Mouse (Mus musculus) testis, postnatal 10 days (tissue): Measurements from ENCODE around the gene Pitpnc1.
"Not testable (repeated sequence)": the region's sequence is repeated elsewhere in the genome, so short reads cannot be mapped to it uniquely, and the experiment has no call there.

ENCODE experiments used
- DNase-seq: peaks from one replicate; pipeline ENCODE4 v3.0.0; 2021; ENCODE audit warnings: low spot score

The Pitpnc1 gene

DNA sequence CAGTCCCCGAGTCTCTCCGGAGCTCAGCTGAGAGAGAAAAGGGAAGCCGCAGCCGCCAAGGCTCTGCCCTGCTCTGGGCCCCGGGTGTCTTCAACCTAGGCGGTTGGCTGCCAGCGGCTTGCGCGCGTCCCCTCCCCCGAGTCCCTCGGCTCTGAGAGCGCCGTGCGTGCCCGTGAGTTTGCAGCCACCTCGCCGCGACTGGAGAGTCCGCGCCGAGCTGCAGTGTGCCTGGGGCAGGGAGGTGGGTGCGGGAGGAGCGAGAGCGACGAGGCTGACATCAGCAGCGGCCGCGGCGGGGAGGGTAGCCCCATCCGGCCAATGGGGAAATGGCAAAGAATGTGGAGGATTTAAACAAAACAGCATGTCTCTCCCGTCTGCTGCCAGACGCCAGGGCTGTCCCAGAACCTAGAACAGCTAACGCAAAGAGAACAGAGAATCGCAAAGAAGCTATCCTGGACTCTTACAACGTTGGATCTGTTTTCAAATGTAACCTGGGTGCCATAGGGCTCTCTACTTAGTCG is at the start of gene Pitpnc1:
Gene Pitpnc1 (minus strand): TSS at position 179 of the 521 bp plus-strand sequence.
- DNase-seq, result peak; percentile 80

DNA sequence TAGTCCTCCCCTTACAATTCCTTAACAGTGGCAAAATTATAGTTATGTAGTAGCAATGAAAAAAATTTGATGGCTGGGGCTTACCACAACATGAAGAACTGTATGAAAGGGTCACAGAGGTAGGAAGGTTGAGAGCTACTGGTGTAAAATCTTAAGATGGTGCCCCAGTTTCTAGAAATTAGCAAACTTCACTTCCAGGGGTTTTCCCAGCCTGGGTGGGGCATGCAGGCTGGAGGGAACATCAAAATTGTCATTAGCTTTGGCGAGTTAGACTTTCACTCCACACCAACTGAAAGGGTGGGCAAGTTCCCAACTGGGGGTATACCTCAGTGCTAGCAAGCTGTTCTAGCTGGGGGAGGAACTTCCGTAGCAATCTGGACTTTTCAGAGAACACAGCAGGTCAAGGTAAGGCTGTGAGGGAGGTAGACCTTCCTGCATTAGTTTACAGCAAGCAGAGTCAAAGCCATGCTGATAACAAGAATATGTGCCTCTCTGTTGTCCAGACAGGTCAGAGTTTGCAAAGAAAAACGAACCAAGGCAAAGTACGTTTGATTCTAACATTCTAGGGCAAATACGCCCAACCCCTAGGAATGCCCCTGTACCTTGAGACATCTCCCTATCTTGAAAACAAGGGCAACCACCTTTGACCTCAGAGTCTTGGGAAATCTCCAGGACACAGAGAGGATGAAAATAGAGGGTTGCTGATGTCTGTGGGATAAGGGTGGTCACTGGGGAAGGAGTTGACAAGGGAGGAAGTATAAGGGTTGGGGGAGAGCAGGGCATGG is 48.3 kb upstream of the Pitpnc1 start:
- DNase-seq, result peak; percentile 36

DNA sequence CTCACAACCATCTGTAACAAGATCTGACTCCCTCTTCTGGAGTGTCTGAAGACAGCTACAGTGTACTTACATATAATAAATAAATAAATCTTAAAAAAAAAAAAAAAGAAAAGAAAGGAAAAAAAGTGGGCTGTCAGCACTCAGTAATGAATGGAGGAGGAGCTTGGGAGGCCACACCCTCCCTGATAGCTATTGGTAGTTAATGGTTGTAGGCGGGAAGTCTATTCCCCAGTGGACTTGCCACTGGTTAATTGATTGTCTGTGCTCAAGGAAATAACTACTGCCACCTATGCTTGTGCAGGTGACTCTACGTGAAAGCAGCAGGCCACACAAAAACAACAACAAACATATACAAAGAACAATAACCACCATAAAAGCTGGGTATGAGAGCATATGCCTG is 45.9 kb upstream of the Pitpnc1 start:
- no peak for DNase-seq

DNA sequence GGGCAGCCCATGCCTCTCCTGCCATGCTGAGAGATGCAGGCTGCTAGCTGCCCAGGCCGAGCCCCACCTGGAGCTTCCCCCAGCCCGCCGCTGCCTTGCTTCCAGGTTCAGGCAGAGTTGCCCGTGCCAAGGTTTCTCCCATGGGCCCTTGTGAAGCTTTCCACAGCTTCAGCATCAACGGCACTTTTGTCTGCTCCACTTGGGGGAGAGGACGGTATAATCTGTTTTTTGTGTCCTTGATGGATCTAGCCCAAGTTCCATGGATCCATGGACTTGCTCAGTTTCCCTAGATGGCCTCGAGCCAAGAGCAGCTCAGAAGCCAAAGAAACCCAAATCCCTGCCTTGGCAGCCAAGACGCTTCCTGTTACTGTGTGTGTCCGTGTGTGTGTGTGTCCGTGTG is 42.5 kb upstream of the Pitpnc1 start:
- peak; percentile 53 for DNase-seq

DNA sequence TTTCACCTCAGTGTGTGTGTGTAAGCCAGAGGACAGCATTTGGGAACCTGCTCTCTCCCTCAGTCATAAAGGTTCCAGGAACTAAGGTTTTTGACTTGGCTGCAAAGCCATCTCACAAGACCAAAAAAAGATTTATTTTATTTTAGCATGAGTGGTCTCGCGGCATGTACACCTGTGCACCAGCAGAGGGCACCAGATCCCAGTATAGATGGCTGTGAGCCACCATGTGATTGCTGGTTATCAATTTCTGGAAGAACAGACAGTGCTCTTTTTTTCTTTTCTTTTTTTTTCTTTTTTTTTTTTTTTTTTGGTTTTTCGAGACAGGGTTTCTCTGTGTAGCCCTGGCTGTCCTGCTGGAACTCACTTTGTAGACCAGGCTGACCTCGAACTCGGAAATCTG is 41.5 kb upstream of the Pitpnc1 start:
- DNase-seq, result peak; percentile 87

DNA sequence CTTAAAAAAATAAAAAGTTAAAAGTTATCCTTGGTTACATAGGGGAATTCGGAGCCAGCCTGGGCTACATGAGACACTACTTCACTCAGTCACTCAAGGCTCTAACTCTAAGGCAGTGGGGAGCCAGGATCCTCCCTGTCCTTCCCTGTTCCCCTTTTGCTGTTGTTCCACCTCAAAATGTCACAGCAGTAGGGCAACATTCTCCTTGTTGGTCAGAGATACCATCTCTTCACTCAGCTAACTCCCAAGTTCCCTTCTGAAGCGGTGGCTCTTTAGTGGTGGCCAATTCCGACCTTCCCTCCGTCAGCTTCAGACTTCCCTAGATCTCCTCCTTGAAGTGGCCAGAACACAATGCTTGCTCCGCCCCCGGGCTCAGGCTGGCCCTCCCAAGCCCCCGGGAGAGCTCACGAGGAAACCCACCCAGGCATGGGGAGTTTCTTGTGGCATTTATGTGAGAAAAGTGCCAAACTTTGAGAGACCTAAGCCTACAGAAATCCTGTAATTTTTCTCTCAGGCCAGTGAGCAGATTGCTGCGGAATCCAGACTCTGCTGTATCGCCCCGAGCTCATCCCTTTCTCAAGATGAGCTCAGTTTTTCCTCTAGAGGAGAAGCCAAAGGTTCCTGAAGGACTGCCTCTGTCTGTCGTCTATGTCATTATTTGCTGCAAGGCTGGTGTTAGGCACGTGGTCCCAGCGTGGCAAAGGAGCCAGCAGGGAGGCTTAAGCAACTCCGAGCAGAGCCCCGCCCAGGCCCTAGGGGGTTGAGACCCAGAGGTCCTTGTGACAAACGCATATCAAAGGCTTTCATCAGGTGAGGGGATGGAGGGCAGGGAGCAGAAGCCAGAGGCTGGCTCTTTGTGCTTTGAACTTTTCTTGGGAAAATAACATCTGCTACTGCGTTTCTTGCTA is 40.1 kb upstream of the Pitpnc1 start:
- DNase-seq, result peak; percentile 64

DNA sequence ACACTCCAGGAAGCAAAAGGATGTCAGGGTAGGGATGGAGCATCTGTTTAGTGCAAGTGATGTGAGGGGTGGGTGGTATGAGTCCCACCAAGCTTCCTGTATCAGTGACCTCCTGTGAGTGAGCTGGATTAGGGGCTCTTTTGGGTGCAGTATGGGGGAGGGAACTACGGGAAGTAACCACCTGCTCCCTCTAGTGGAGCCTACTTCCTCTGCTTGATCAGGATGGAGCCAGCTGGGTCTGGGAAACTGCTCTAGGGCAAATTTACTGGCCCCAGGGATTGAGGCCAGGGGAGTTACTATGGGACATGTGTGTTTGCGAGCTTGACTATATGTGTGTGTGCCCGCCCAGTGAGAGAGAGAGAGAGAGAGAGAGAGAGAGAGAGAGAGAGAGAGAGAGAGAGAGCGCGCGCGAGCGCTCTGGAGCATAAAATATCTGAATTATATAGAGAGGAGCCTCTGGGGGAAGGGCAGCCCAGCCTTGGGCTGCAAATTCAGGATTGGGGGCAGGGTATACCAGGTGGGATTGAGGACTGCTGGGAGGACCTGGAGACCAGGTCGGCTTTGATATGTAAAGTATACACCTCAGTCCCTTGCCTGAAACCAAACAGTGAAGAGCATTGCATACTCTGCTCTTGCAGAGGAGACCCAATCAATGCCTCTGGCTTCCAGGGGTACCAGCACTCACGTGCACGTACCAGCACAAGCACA is 39.3 kb upstream of the Pitpnc1 start:
- no peak for DNase-seq

DNA sequence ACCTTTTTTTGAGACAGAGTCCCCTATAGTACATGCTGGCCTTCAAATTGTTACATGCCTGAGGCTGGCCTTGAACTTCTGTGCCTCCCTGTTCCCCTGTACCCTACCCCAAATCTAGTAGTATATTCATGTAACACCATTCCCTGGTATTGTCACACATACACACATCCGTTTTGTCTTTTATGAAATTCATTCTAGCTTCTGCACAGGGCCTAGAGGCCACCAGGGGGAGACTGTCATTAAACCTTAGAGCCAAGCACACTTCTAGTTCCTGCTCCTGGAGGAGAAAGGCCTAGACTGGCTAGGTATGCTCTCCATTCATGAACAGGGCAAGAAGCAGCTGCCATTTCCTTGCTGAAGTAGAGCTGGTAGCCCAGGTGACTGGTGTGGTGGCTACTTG is 35.8 kb upstream of the Pitpnc1 start:
- DNase-seq, result peak; percentile 55

DNA sequence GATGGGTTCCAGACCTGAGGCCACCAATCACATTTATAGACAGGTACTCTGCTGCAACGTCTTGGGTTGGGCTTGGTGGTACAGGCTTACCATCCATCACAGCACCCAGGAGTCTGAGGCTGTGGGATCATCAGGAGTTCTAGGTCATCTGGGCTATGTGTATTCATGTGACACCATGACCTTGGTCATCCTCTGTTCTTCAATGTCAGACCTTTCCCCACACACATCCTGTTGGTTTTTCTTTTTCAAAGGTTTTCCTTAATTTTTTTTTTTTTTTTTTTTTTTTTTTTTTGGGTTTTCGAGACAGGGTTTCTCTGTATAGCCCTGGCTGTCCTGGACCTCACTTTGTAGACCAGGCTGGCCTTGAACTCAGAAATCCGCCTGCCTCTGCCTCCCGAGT is 33.9 kb upstream of the Pitpnc1 start:
- DNase-seq, result not testable (repeated sequence)

DNA sequence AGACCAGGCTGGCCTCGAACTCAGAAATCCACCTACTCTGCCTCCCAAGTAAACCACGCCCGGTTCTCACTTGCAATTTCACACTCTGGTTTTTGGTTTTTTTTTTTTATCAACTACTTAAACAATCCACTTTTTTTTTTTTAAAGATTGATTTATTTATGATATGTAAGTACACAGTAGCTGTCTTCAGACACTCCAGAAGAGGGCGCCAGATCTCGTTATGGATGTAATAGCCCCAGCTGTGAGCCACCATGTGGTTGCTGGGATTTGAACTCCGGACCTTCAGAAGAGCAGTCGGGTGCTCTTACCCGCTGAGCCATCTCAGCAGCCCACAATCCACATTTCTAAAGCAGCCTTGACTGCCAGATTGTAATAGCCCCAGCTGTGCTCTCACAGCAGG is 32.3 kb upstream of the Pitpnc1 start:
- DNase-seq, result no peak

DNA sequence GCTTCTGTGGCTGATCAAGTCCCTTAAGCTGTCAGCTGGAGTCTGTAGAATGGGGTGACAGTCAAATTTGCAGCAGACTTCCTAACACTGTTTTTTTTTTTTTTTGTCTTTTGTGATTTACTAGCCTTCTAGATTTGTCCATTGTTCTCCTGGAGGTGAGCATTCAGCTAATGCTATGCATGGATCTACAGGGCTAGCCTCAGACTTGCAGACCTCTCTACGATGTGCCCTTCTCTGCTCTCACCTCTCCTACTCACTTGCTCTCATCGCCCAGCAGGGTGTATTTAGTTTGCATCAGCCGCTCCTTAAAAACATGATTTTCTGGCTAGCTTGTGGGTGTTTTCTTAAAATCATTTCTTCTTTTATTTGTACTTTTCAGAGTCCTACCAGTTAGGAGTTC is 13.8 kb upstream of the Pitpnc1 start:
- no peak for DNase-seq

DNA sequence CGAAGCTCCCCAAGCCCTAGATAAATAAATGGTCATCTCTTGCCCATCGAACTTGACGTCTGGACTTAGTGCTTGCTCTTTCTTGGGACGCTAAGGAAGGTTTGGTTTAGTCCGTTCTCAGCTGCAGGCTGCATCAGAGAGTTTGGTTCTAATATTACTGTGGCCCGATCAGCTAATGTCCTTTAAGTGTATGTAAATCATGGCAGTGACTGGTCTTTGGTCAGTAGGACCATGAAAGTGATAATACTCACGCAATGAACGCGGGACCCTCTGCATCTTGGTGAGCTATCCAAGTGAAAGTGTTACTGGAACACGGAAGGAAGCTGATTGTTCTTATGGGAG is 9.3 kb upstream of the Pitpnc1 start:
- DNase-seq, result no peak

DNA sequence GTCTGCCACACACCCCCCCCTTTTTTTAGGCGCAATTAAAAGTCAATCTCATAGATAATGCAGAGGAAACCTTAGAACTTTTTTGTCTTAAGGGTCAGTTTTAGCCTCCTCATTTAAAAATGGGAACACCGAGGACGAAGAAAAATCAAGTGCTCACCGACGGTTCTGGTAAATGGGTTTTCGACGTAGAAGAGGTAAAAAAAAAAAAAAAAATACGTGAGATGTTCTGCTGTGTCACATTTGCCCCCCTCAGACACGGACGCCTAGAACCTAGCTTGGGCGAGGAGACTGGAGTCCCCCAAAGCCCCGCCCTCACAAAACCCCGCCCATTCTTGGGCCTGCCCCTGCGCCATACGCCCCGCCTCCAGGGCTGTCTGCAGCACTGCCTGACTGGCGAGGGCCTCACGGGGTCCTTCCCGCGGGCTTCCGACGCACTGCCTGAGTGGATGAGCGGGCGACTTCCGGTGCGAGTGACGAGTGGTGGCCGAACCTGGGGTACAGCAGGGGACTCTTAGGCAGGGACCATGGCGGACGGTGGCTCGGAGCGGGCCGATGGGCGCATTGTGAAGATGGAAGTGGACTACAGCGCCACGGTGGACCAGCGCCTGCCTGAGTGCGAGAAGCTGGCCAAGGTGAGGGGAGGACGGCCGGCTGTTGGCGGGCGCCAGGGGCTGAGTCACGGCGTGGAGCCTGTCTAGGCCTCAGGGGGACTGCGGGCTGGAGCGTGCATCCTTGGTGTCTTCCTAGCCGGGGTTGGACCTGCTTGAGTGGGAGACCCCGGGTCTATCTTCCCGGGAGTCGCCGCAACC is 8.8 kb upstream of the Pitpnc1 start, which contains the start of gene Psmd12:
Gene Psmd12 (plus strand): TSS at position 432 of the 809 bp plus-strand sequence.
- peak; percentile 99 for DNase-seq

DNA sequence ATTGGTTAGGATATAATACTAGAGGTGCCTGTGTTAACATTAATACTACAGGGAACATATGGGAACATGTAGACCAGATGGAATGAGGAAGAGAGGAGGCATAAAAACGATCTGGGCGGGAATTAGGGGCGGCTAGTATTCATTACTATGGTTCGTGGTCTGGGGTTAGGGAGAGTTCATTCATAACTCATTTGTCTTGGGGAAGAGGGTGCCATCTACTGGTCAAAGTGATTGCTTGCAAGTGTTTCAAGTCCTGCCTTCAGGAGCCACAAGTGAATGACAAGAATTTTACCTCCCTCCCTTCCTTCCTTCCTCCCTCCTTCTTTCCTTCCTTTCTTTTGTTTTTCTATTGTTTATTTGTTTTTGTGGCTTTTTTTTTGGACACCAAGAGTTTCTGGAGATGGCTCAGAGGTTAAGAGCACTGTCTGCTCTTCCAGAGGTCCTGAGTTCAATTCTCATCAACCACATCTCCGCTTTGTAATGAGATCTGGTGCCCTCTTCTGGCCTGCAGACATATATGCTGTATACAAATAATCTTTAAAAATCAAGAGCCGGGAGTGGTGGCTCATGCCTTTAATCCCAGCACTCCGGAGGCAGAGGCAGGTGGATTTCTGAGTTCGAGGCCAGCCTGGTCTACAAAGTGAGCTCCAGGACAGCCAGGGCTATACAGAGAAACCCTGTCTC is 2.8 kb upstream of the Pitpnc1 start:
- DNase-seq, result no peak

DNA sequence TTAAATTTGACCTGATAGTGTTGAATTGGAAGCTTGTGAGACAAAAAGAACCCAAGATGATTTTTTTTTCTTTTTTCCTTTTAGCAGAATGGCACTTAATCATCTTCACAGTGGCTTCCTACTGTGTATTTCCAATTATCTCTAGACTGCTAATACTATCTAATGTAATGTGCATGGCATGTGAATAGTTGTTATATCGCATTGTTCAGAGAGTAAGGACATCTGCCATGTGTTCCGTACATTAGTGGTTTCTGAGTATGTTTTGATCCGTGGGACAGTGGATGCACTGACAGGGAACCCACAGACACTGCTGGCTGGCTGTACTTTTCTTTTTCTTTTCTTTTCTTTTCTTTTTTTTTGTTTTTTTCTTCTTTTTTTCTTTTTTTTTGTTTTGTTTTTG is 1.8 kb upstream of the Pitpnc1 start:
- DNase-seq, result no peak

DNA sequence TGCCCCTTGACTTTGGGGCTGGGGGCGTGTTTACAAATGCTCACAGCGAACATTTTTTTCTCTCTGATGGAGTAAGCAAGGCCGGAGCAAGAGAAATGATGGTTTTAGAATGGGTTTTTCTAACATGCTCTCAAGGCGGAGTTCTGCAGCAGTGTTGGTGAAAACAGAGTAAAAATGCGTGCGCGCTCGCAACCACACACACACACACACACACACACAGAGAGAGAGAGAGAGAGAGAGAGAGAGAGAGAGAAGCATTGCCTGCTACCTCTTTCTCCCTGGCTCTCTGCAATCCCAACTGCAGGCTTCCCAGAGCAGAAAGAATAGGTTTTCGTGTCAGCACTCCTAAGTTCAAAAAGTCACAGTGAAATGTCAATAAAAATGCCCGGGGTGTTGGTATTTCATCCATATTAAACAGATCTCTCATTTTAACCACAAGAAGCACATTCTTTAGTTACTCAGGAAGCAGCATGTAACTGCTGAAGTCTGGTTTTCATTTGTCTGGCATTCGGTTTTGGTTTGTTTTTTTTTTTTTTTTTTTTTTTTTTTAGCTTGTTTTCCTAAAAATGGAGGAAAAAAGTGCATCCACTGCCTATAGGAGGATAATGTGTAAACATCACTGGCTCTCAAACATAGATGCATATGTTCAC is 697 bp upstream of the Pitpnc1 start:
- no peak for DNase-seq

DNA sequence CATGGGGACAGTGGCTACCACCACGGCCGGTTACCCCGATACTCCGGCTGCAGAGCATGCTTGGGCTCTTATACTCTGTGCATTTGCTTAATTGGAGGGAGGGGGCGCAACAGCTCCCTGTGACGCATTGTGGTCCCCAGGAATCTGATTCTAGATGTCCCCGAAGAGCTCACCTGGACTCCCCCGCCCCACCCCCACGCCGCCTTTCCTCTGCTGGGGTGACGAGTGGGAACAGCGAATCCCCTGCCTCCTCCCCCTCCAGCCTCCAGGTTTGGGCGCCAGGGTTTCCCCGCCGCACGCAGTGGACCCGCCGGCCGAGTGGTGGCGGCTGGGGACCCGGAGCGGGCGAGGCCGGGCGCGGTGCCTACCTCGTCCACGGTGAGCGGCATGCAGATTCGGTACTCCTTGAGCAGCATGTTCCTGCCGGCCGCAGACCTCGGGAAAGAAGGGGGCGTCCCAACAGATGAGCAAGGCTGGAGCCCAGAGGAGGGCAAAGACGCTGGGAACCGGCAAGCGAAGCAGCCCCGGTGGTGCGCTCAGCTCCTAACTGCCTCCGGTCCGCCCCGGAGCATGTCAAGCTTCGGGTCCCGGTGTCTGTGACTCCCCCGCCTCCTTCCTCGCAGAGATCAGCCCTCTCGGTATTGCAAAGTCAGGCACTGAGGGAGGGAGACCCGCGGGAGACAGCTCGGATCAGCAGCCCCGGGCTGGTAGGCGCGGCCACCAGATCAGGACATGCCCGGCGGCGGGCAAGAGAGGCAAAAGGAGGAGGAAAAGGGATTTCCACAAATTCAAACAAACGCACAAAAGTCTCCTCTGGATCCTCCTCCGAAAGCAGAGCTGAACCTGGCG is 752 bp downstream of the Pitpnc1 start:
- peak; percentile 77 for DNase-seq

DNA sequence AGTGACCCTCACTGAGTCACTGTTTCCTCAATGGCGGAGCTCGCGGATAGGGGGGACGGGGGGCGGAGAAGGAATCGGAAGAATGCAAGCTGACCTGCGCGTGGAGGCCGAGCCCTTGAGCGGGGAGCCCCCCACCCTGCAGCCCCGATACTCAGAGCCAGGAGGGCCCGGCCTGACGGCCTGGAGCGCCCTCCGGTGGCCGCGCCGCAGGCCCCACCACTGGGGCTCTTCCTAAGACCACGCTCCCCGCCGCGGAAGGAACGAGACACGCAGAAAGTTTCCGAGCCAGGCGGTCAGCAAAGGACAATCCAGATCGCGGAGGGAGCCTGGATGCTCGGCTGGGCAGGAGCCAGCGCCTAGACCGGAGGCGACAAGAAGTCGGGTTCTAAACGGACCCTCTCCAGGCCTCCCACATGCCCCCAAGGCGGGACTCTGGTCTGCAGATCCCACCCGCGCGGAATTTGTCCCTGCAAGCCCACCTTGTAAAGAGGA is 1.4 kb downstream of the Pitpnc1 start:
- peak; percentile 84 for DNase-seq
